Mouse (Mus musculus): ENCODE measurements around the gene Ap1ar. TPM values are rescaled to one million over a fixed set of nuclear protein-coding genes. Genes with fewer than 3 reads are reported as not detected.

The Ap1ar gene
- polyA plus RNA-seq (2015; fragmentation: Nextera tagmentation; extraction: Ambion mirVana): 13.1 and 15.4 TPM in 2 replicates

- under 1% methylated on average over 57 of the region's 89 CpGs for WGBS (ENCODE audit: insufficient replicate concordance)
- no peaks in the 10 kb centered on the region for H3K36me3 ChIP-seq (ENCODE audit: control insufficient read depth, insufficient read depth)
- H3K4me2 ChIP-seq (ENCODE audit: low read depth, low read length): peak within 1 kb of the TSS; percentile 84
- H3K4me1 ChIP-seq (ENCODE audit: control insufficient read depth, low read depth, low read length): peaks cover 23% of the 10 kb centered on the region
- H3K9ac ChIP-seq (ENCODE audit: low read depth, low read length): peak within 1 kb of the TSS; percentile 87
- peak; percentile 94 for ATAC-seq (ENCODE audit: low read depth)
- peak within 1 kb of the TSS; percentile 87 for H3K4me3 ChIP-seq (ENCODE audit: low read depth, low read length)
- no peaks in the 10 kb centered on the region for H3K27me3 ChIP-seq (ENCODE audit: control insufficient read depth, insufficient read depth, low read depth, low read length)
- no peaks in the 10 kb centered on the region for H3K9me3 ChIP-seq (replicated peaks; ENCODE audit: control insufficient read depth, low read length)
- H3K27ac ChIP-seq (ENCODE audit: low read length): peak within 1 kb of the TSS; percentile 98
Observed at GRCm38 (mm10) chr3:127837154-127837865, at the start of gene Ap1ar. Gene Ap1ar, minus strand, starts transcription at chr3:127837523.

- no peak overlapping the region for H3K4me3 ChIP-seq (ENCODE audit: low read depth, low read length)
- H3K36me3 ChIP-seq (ENCODE audit: control insufficient read depth, insufficient read depth): peaks cover 4% of the 10 kb centered on the region
- 62% methylated on average over 2 of the region's 2 CpGs for WGBS (ENCODE audit: insufficient replicate concordance)
- peaks cover 18% of the 10 kb centered on the region for H3K4me1 ChIP-seq (ENCODE audit: control insufficient read depth, low read depth, low read length)
- no peaks in the 10 kb centered on the region for H3K9me3 ChIP-seq (replicated peaks; ENCODE audit: control insufficient read depth, low read length)
- no peaks in the 10 kb centered on the region for H3K27me3 ChIP-seq (ENCODE audit: control insufficient read depth, insufficient read depth, low read depth, low read length)
- H3K4me2 ChIP-seq (ENCODE audit: low read depth, low read length): no peak overlapping the region
- no peak overlapping the region for H3K9ac ChIP-seq (ENCODE audit: low read depth, low read length)
- H3K27ac ChIP-seq (ENCODE audit: low read length): no peak overlapping the region
- ATAC-seq (ENCODE audit: low read depth): no peak
Observed at GRCm38 (mm10) chr3:127881684-127882083, 44.4 kb upstream of the Ap1ar start.

GRCm38 (mm10) chr3:127879968-127880367 is 42.6 kb upstream of the Ap1ar start:
- Histone ChIP-seq H3K4me3 (ENCODE audit: low read depth, low read length) (no peak overlapping the region), H3K27ac (ENCODE audit: low read length) (no peak overlapping the region), H3K36me3 (ENCODE audit: control insufficient read depth, insufficient read depth) (peaks cover 12% of the 10 kb centered on the region), H3K4me1 (ENCODE audit: control insufficient read depth, low read depth, low read length) (peaks cover 13% of the 10 kb centered on the region), H3K27me3 (ENCODE audit: control insufficient read depth, insufficient read depth, low read depth, low read length) (no peaks in the 10 kb centered on the region), H3K9me3 (replicated peaks; ENCODE audit: control insufficient read depth, low read length) (no peaks in the 10 kb centered on the region), H3K9ac (ENCODE audit: low read depth, low read length) (no peak overlapping the region), H3K4me2 (ENCODE audit: low read depth, low read length) (no peak overlapping the region)
- WGBS (ENCODE audit: insufficient replicate concordance): 57% methylated on average over 3 of the region's 3 CpGs
- ATAC-seq (ENCODE audit: low read depth): peak; percentile 38; the same call in 1 of the 2 replicates

GRCm38 (mm10) chr3:127875509-127875908 is 38.2 kb upstream of the Ap1ar start:
- Histone ChIP-seq H3K4me3 (ENCODE audit: low read depth, low read length) (no peak overlapping the region), H3K27ac (ENCODE audit: low read length) (no peak overlapping the region), H3K9me3 (replicated peaks; ENCODE audit: control insufficient read depth, low read length) (no peaks in the 10 kb centered on the region), H3K4me1 (ENCODE audit: control insufficient read depth, low read depth, low read length) (no peaks in the 10 kb centered on the region; the same call in 1 of the 2 replicates), H3K4me2 (ENCODE audit: low read depth, low read length) (no peak overlapping the region), H3K36me3 (ENCODE audit: control insufficient read depth, insufficient read depth) (peaks cover 21% of the 10 kb centered on the region), H3K9ac (ENCODE audit: low read depth, low read length) (no peak overlapping the region), H3K27me3 (ENCODE audit: control insufficient read depth, insufficient read depth, low read depth, low read length) (no peaks in the 10 kb centered on the region)
- no peak for ATAC-seq (ENCODE audit: low read depth)
- WGBS (ENCODE audit: insufficient replicate concordance): 87% methylated on average over 2 of the region's 2 CpGs

GRCm38 (mm10) chr3:127875059-127875458 is 37.7 kb upstream of the Ap1ar start:
- no peak for ATAC-seq (ENCODE audit: low read depth)
- no peak overlapping the region for H3K9ac ChIP-seq (ENCODE audit: low read depth, low read length)

GRCm38 (mm10) chr3:127874254-127874883 is 37.0 kb upstream of the Ap1ar start:
- no peak overlapping the region for H3K27ac ChIP-seq (ENCODE audit: low read length)
- 68% methylated on average over 4 of the region's 4 CpGs for WGBS (ENCODE audit: insufficient replicate concordance)
- no peaks in the 10 kb centered on the region for H3K27me3 ChIP-seq (ENCODE audit: control insufficient read depth, insufficient read depth, low read depth, low read length)
- H3K4me3 ChIP-seq (ENCODE audit: low read depth, low read length): no peak overlapping the region
- no peaks in the 10 kb centered on the region; the same call in 1 of the 2 replicates for H3K4me1 ChIP-seq (ENCODE audit: control insufficient read depth, low read depth, low read length)
- no peaks in the 10 kb centered on the region for H3K9me3 ChIP-seq (replicated peaks; ENCODE audit: control insufficient read depth, low read length)
- peaks cover 28% of the 10 kb centered on the region for H3K36me3 ChIP-seq (ENCODE audit: control insufficient read depth, insufficient read depth)
- no peak for ATAC-seq (ENCODE audit: low read depth)
- H3K4me2 ChIP-seq (ENCODE audit: low read depth, low read length): no peak overlapping the region
- H3K9ac ChIP-seq (ENCODE audit: low read depth, low read length): no peak overlapping the region

More at GRCm38 (mm10) chr3:127875059-127875458, 37.7 kb upstream of the Ap1ar start:
- no peaks in the 10 kb centered on the region for H3K9me3 ChIP-seq (replicated peaks; ENCODE audit: control insufficient read depth, low read length)
- H3K27me3 ChIP-seq (ENCODE audit: control insufficient read depth, insufficient read depth, low read depth, low read length): no peaks in the 10 kb centered on the region
- no peaks in the 10 kb centered on the region; the same call in 1 of the 2 replicates for H3K4me1 ChIP-seq (ENCODE audit: control insufficient read depth, low read depth, low read length)
- no peak overlapping the region for H3K27ac ChIP-seq (ENCODE audit: low read length)
- H3K4me3 ChIP-seq (ENCODE audit: low read depth, low read length): no peak overlapping the region
- WGBS (ENCODE audit: insufficient replicate concordance): 89% methylated on average over 7 of the region's 7 CpGs
- peaks cover 25% of the 10 kb centered on the region for H3K36me3 ChIP-seq (ENCODE audit: control insufficient read depth, insufficient read depth)
- H3K4me2 ChIP-seq (ENCODE audit: low read depth, low read length): no peak overlapping the region

- Histone ChIP-seq H3K27me3 (ENCODE audit: control insufficient read depth, insufficient read depth, low read depth, low read length) (no peaks in the 10 kb centered on the region), H3K36me3 (ENCODE audit: control insufficient read depth, insufficient read depth) (peaks cover 29% of the 10 kb centered on the region), H3K4me3 (ENCODE audit: low read depth, low read length) (no peak overlapping the region), H3K9ac (ENCODE audit: low read depth, low read length) (no peak overlapping the region), H3K9me3 (replicated peaks; ENCODE audit: control insufficient read depth, low read length) (no peaks in the 10 kb centered on the region), H3K4me1 (ENCODE audit: control insufficient read depth, low read depth, low read length) (no peaks in the 10 kb centered on the region; the same call in 1 of the 2 replicates), H3K27ac (ENCODE audit: low read length) (no peak overlapping the region), H3K4me2 (ENCODE audit: low read depth, low read length) (no peak overlapping the region)
- 58% methylated on average over 9 of the region's 9 CpGs for WGBS (ENCODE audit: insufficient replicate concordance)
- ATAC-seq (ENCODE audit: low read depth): no peak
Observed at GRCm38 (mm10) chr3:127871575-127871974, 34.3 kb upstream of the Ap1ar start.

GRCm38 (mm10) chr3:127868880-127869279 is 31.6 kb upstream of the Ap1ar start:
- Histone ChIP-seq H3K4me3 (ENCODE audit: low read depth, low read length) (no peak overlapping the region), H3K27ac (ENCODE audit: low read length) (no peak overlapping the region), H3K36me3 (ENCODE audit: control insufficient read depth, insufficient read depth) (peaks cover 26% of the 10 kb centered on the region), H3K4me1 (ENCODE audit: control insufficient read depth, low read depth, low read length) (no peaks in the 10 kb centered on the region; the same call in 1 of the 2 replicates), H3K27me3 (ENCODE audit: control insufficient read depth, insufficient read depth, low read depth, low read length) (no peaks in the 10 kb centered on the region), H3K4me2 (ENCODE audit: low read depth, low read length) (no peak overlapping the region), H3K9ac (ENCODE audit: low read depth, low read length) (no peak overlapping the region), H3K9me3 (replicated peaks; ENCODE audit: control insufficient read depth, low read length) (no peaks in the 10 kb centered on the region)
- ATAC-seq (ENCODE audit: low read depth): no peak
- WGBS (ENCODE audit: insufficient replicate concordance): 89% methylated on average over 5 of the region's 5 CpGs

Measured in liver, embryonic 16.5 days (tissue).